Mouse (Mus musculus) limb, embryonic 13.5 days (tissue): ENCODE results near the gene Pdss1. TPM values are rescaled to one million over a fixed set of nuclear protein-coding genes. Genes with fewer than 3 reads are reported as not detected.
"Not testable (repeated sequence)": the region's sequence is repeated elsewhere in the genome, so short reads cannot be mapped to it uniquely, and the experiment has no call there.

ENCODE experiments used
- ATAC-seq: fragments of 200-750 bp; cut with Nextera tagmentation; 2 replicates; pipeline ENCODE4 v1.8.0; 2017; ENCODE audit warnings: low read depth, moderate number of reproducible peaks, moderate TSS enrichment; ENCODE audit not compliant: low FRiP score
- H3K27ac ChIP-seq: fragments of 300-500 bp; sonication (generic); 2 replicates; pipeline ENCODE4 v1.5.1; 2015; ENCODE audit warnings: inconsistent platforms, mild to moderate bottlenecking, moderate library complexity
- H3K27me3 ChIP-seq: fragments of 300-500 bp; sonication (generic); 2 replicates; pipeline ENCODE4 v1.6.1; 2015; ENCODE audit warnings: mild to moderate bottlenecking, inconsistent platforms
- H3K36me3 ChIP-seq: fragments of 300-500 bp; sonication (generic); 2 replicates; pipeline ENCODE4 v1.6.1; 2015; ENCODE audit warnings: inconsistent platforms, mild to moderate bottlenecking, moderate library complexity
- H3K4me1 ChIP-seq: fragments of 300-500 bp; sonication (generic); 2 replicates; pipeline ENCODE4 v1.6.1; 2015; ENCODE audit warnings: inconsistent platforms
- H3K4me2 ChIP-seq: fragments of 300-500 bp; sonication (generic); replicated peaks from 2 replicates; pipeline ENCODE4 v1.6.1; 2015; ENCODE audit warnings: inconsistent platforms, mild to moderate bottlenecking, moderate library complexity
- H3K4me3 ChIP-seq: fragments of 300-500 bp; sonication (generic); 2 replicates; pipeline ENCODE4 v1.5.1; 2015; ENCODE audit warnings: moderate library complexity, mild to moderate bottlenecking, inconsistent platforms
- H3K9ac ChIP-seq: fragments of 300-500 bp; sonication (generic); 2 replicates; pipeline ENCODE4 v1.6.1; 2015; ENCODE audit warnings: mild to moderate bottlenecking, inconsistent platforms
- H3K9me3 ChIP-seq: fragments of 300-500 bp; sonication (generic); 2 replicates; pipeline ENCODE4 v1.6.1; 2016; ENCODE audit warnings: inconsistent platforms
- WGBS: fragments of 180-500 bp; shearing (Covaris S2); methylation state at CpG from one replicate; pipeline ENCODE4 v1.1.7; 2015; 5-methylcytosine and 5-hydroxymethylcytosine counted together
- polyA plus RNA-seq: library from polyadenylated mRNA; unstranded; fragments of >200 nt; fragmentation: Nextera tagmentation; extraction: Ambion mirVana; gene quantifications from 2 replicates; pipeline ENCODE4 v1.2.1, GENCODE M21; 2015

Gene Pdss1
- polyA plus RNA-seq, 1 experiment from 2014 or later, result 17.7 TPM

DNA sequence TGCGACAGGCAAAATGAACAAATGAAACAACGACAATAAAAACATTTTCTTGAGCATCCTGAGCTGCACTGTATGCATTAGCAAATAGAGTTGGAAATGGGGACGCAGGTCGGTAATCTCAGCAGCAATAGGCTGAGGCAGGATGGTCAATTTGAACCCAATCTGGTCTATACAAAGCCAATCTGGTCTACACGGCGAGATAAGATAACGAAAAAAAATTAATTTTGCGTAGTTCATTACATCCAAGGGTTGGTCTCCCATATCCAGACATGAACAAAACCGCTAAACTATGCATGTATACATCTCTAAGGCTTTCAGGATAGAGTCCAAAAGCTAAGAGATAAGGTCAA, 415 bp upstream of the Pdss1 start:
- peak; percentile 55; the same call in 1 of the 2 replicates for ATAC-seq
- WGBS, result 26% methylated on average over 9 of the region's 9 CpGs

DNA sequence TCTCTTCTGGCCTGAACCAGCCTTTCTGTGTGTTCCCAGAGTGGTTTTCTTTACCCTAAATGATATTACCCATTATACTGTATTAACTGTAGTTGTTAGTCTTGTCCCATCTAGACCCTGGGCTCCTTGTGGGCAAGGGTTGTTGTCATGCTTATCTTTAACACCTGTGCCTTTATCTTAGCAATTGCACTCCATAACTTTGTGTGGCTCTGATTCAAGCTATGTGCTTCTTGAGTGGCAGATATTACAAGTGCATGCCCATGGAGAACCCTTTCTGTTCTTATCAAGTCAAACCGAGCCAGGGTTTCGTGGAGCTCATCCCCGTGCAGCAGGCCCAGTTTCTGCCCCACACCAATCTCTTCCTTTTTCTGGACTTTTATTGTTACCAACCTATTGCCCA, 8.6 kb downstream of the Pdss1 start:
- Histone ChIP-seq H3K4me2 (no peak overlapping the region), H3K27ac (no peak overlapping the region), H3K9me3 (no peaks in the 10 kb centered on the region), H3K36me3 (peaks cover 37% of the 10 kb centered on the region), H3K4me1 (no peaks in the 10 kb centered on the region), H3K4me3 (no peak overlapping the region), H3K9ac (no peak overlapping the region), H3K27me3 (no peaks in the 10 kb centered on the region)
- 95% methylated on average over 3 of the region's 3 CpGs for WGBS
- ATAC-seq, result no peak

More for the DNA sequence above, 415 bp upstream of the Pdss1 start:
- H3K4me2 ChIP-seq, result peak overlapping the region; percentile 84
- H3K9ac ChIP-seq, result peak overlapping the region; percentile 75
- H3K27me3 ChIP-seq, result no peaks in the 10 kb centered on the region
- peak overlapping the region; percentile 65 for H3K4me3 ChIP-seq
- H3K27ac ChIP-seq, result no peak overlapping the region
- H3K4me1 ChIP-seq, result peaks cover 4% of the 10 kb centered on the region; the same call in 1 of the 2 replicates
- H3K9me3 ChIP-seq, result no peaks in the 10 kb centered on the region
- H3K36me3 ChIP-seq, result no peaks in the 10 kb centered on the region

DNA sequence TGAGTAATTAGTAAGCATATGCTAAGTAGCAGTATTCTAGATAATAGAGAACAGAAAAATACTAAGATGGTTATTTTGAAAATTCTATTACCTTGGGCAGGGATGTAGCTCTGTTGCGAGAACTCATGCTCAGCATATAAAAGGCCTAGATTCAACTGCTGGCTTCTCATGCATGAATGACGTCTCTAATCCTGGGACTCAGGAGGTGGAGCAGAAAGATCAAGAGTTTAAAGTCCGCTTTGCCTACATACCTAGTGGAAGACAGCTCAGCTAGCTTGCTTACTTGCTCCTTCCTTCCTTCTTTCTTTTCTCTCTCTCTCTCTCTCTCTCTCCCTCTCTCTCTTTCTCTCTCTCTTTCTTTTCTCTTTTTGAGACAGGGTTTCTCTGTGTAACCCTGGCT, 19.1 kb downstream of the Pdss1 start:
- H3K27me3 ChIP-seq, result no peaks in the 10 kb centered on the region
- no peak overlapping the region for H3K4me2 ChIP-seq
- H3K27ac ChIP-seq, result no peak overlapping the region
- no peaks in the 10 kb centered on the region for H3K4me1 ChIP-seq
- no peak overlapping the region for H3K9ac ChIP-seq
- WGBS, result 88% methylated on average over 3 of the region's 3 CpGs
- no peak overlapping the region for H3K4me3 ChIP-seq
- ATAC-seq, result no peak
- no peaks in the 10 kb centered on the region for H3K9me3 ChIP-seq
- peaks cover 21% of the 10 kb centered on the region for H3K36me3 ChIP-seq

DNA sequence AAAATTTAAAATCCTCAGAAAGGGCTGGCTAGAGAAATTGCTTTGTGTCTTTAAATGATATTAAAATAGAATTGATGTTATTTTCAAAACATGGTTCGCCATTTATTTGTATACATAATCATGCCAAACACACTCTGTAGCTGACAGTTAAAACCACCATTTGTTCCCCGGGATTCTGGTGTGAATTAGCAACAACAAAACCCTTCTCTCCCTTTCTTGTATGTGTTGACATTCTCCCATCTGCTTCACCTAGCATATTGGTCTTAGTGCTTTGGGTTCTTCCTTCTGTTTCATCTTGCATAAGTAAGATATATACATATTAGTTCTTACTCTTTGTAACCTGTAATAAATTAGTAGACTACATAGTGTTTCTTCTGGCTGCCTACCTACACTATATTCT, 23.3 kb downstream of the Pdss1 start:
- H3K4me1 ChIP-seq, result no peaks in the 10 kb centered on the region
- H3K9ac ChIP-seq, result no peak overlapping the region
- 84% methylated on average over 2 of the region's 2 CpGs for WGBS
- H3K9me3 ChIP-seq, result no peaks in the 10 kb centered on the region
- no peak overlapping the region for H3K4me2 ChIP-seq
- H3K27ac ChIP-seq, result no peak overlapping the region
- ATAC-seq, result no peak
- no peak overlapping the region for H3K4me3 ChIP-seq
- H3K27me3 ChIP-seq, result no peaks in the 10 kb centered on the region
- peaks cover 19% of the 10 kb centered on the region for H3K36me3 ChIP-seq

DNA sequence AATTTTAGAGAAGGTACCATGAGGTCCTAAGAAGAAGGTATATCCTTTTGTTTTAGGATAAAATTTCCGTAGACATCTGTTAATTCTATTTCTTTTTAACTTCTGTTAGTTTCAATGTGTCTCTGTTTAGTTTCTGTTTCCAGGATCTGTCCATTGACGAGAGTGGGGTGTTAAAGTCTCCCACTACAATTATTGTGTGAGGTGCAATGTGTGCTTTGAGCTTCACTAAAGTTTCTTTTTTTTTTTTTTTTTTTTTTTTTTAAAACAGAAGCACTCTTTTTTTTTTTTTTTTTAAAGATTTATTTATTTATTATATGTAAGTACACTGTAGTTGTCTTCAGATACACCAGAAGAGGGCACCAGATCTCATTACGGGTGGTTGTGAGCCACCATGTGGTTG, 30.6 kb downstream of the Pdss1 start:
- H3K4me1 ChIP-seq, H3K4me2 ChIP-seq, H3K27me3 ChIP-seq, ATAC-seq, H3K9me3 ChIP-seq, H3K27ac ChIP-seq, H3K36me3 ChIP-seq, H3K4me3 ChIP-seq, H3K9ac ChIP-seq: not testable (repeated sequence)
- 96% methylated on average over 2 of the region's 3 CpGs for WGBS

DNA sequence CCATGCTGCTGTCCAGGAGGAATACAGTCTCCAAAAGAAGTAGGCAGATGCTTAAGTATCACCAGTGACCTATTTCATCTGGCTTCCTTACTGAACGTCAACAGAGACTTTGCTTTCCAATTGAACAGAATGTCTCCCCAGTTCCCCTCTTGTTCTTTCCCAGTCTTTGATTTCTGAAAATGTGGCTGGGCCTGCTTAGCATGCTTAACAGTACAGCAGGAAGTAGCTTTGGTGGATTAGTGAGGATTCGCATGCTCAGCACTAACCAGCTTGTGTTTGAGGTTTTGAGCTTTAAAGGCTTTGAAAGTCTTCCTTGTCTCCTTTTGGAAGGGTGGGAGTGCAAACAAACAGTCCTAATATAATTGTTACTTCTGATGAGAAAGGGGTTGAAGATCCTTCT, 32.9 kb downstream of the Pdss1 start:
- H3K4me1 ChIP-seq, result no peaks in the 10 kb centered on the region
- no peaks in the 10 kb centered on the region for H3K27me3 ChIP-seq
- H3K4me2 ChIP-seq, result no peak overlapping the region
- WGBS, result 74% methylated on average over 2 of the region's 2 CpGs
- H3K9me3 ChIP-seq, result no peaks in the 10 kb centered on the region
- no peak overlapping the region for H3K4me3 ChIP-seq
- ATAC-seq, result no peak
- no peak overlapping the region for H3K27ac ChIP-seq
- H3K9ac ChIP-seq, result no peak overlapping the region
- H3K36me3 ChIP-seq, result peaks cover 12% of the 10 kb centered on the region

DNA sequence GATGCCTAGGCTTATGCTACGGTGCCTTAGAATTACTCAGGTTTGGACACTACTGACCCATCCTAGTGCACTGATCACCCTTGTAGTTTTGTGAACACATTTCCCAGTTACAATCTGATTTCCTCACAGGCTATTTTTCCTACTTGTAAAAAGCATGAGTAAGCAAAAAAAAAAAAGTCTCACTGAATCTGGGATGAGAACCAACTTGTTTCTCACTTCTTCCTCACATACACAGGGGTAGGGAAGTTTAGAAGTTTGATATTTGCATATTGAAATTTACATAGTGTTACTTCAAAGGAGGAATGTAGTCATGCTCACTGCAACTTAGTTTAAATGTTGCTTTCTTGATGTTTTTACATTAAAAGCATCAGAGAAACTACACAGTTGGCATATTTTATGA, 38.2 kb downstream of the Pdss1 start:
- H3K27me3 ChIP-seq, result no peaks in the 10 kb centered on the region
- no peaks in the 10 kb centered on the region for H3K4me1 ChIP-seq
- H3K27ac ChIP-seq, result no peak overlapping the region
- no peaks in the 10 kb centered on the region for H3K9me3 ChIP-seq
- 71% methylated on average over 1 of the region's 1 CpGs for WGBS
- peaks cover 20% of the 10 kb centered on the region for H3K36me3 ChIP-seq
- no peak for ATAC-seq
- no peak overlapping the region for H3K4me3 ChIP-seq
- H3K9ac ChIP-seq, result no peak overlapping the region
- no peak overlapping the region for H3K4me2 ChIP-seq

DNA sequence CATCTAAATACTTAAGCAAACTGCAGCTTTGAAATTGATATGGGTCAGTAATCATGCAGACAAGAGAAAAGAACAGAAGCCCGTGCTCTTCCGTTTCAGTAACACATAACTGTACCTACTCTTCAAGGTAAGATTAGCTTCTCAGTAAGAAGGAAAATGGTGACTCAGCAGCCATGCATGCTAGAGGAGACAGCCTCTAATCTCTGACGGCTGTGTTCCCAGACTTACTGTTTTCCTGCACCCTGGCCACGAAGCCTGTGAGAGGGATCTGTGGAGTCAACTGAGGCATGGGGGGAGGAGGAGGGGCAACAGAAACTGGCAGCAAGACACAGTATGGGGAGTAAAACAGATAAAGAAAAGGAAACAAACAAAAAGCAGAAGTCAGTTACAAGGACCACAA, 54.6 kb downstream of the Pdss1 start:
- Histone ChIP-seq H3K4me2 (no peak overlapping the region), H3K27me3 (no peaks in the 10 kb centered on the region), H3K36me3 (peaks cover 11% of the 10 kb centered on the region), H3K4me1 (no peaks in the 10 kb centered on the region), H3K9me3 (no peaks in the 10 kb centered on the region), H3K4me3 (no peak overlapping the region), H3K9ac (no peak overlapping the region), H3K27ac (no peak overlapping the region)
- WGBS, result 55% methylated on average over 4 of the region's 4 CpGs
- ATAC-seq, result no peak

DNA sequence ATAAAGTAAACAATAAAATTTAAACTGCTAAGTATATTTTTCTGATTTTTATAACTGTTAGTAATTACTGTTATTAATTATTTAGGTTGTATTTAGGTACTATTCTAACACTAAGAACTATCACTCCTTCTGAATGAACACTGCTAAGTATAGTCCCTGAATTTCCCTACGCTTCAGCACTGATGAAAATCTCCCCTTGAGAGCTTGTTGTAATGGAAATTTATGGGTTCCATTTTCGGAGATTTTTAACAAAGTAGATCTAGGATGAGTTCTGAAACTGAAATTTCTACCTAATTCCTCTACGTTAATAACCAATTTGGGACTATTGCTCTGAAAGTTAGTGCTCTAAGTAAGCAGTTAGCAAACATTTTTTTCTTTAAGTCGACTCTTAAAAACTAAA, 59.0 kb downstream of the Pdss1 start:
- no peak for ATAC-seq
- H3K4me1 ChIP-seq, result no peaks in the 10 kb centered on the region
- H3K9ac ChIP-seq, result no peak overlapping the region
- peaks cover 8% of the 10 kb centered on the region for H3K36me3 ChIP-seq
- WGBS, result 89% methylated on average over 4 of the region's 4 CpGs
- no peak overlapping the region for H3K4me2 ChIP-seq
- H3K4me3 ChIP-seq, result no peak overlapping the region
- H3K27ac ChIP-seq, result no peak overlapping the region
- no peaks in the 10 kb centered on the region for H3K9me3 ChIP-seq
- no peaks in the 10 kb centered on the region for H3K27me3 ChIP-seq

DNA sequence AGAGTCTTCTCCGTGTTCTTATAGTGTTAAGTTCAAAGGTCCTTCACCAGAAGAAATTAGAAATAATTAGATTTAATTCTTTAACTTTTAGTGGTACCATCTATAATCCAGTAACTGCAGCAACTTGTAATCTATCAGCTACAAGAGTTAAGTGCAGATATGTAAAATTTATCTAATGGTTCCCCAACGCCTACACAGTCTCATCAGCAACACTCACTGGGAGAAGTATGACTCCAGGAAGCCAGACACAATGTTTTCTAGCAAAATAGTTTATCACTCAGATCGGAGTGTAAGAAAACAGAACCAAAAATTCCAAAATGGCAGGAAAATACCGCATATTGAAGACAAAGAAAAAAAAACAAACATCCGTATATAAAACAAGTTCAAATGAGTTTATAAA, 60.6 kb downstream of the Pdss1 start:
- no peak overlapping the region for H3K4me3 ChIP-seq
- H3K4me1 ChIP-seq, result no peaks in the 10 kb centered on the region
- no peaks in the 10 kb centered on the region for H3K9me3 ChIP-seq
- no peaks in the 10 kb centered on the region for H3K27me3 ChIP-seq
- H3K9ac ChIP-seq, result no peak overlapping the region
- no peak overlapping the region for H3K4me2 ChIP-seq
- 88% methylated on average over 5 of the region's 5 CpGs for WGBS
- no peak for ATAC-seq
- no peak overlapping the region for H3K27ac ChIP-seq
- H3K36me3 ChIP-seq, result peaks cover 8% of the 10 kb centered on the region; the same call in 1 of the 2 replicates

DNA sequence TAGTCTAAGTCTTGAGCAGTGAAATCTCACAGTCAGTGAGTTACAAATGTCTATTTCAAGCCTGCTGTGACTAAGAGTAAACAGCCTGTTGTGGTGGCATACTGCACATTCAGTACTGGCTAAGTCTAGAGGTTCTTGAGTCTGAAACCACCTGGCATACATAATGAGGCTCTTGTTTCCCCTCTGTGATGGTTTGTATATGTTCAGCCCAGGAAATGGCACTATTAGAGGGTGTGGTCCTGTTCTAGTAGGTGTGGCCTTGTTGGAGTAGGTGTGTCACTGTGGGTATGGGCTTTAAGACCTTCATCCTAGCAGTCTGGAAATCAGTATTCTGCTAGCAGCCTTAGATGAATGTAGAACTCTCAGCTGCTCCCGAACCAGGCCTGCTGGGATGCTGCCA, 62.1 kb downstream of the Pdss1 start:
- no peak overlapping the region for H3K27ac ChIP-seq
- no peak for ATAC-seq
- no peaks in the 10 kb centered on the region for H3K4me1 ChIP-seq
- H3K27me3 ChIP-seq, result no peaks in the 10 kb centered on the region
- no peak overlapping the region for H3K4me2 ChIP-seq
- peaks cover 8% of the 10 kb centered on the region for H3K36me3 ChIP-seq
- no peaks in the 10 kb centered on the region for H3K9me3 ChIP-seq
- H3K4me3 ChIP-seq, result no peak overlapping the region
- WGBS, result 70% methylated on average over 1 of the region's 1 CpGs
- H3K9ac ChIP-seq, result no peak overlapping the region

DNA sequence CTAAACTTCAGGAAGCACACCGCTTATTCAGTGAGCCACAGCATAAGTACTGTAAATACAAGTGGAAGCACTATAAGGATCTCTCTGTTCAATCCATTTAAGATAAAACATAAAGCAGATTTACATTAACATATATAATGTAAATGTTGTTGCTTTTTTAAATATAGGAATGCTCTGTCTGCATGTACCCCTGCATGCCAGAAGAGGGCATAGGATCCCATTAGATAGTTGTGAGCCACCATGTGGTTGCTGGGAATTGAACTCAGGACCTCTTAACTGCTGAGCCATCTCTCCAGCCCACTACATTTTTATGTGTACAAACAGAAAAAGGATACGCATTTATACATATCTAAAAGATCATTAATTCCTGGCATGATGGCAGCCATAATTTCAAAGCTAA, 66.4 kb downstream of the Pdss1 start:
- no peak overlapping the region for H3K9ac ChIP-seq
- no peak for ATAC-seq
- no peaks in the 10 kb centered on the region for H3K27me3 ChIP-seq
- peaks cover 8% of the 10 kb centered on the region for H3K36me3 ChIP-seq
- no peaks in the 10 kb centered on the region for H3K4me1 ChIP-seq
- no peak overlapping the region for H3K27ac ChIP-seq
- WGBS, result 93% methylated on average over 2 of the region's 2 CpGs
- H3K4me3 ChIP-seq, result no peak overlapping the region
- no peaks in the 10 kb centered on the region for H3K9me3 ChIP-seq
- no peak overlapping the region for H3K4me2 ChIP-seq

DNA sequence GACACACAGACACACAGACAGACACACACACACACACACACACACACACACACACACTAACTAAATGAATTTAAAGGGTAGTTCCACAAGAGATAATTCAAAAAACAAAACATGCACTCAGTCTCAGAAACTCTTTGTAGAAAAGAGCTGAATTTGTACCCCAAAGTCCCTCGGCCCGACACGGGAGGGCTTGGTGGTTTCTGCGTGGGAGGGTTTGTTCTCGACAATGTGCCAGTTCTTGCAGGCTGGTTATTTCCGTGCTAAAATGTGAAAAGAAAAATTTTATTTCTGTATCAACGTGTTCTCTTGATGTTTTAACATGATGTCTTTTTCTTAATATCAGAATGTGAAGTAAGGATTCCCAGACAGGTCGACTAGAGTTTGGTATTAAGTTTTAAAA, 66.9 kb downstream of the Pdss1 start:
- 90% methylated on average over 8 of the region's 8 CpGs for WGBS

More for the DNA sequence above, 66.9 kb downstream of the Pdss1 start:
- ATAC-seq, result no peak
- Histone ChIP-seq H3K36me3 (peaks cover 8% of the 10 kb centered on the region), H3K4me2 (no peak overlapping the region), H3K27ac (no peak overlapping the region), H3K4me3 (no peak overlapping the region), H3K27me3 (no peaks in the 10 kb centered on the region), H3K4me1 (no peaks in the 10 kb centered on the region), H3K9me3 (no peaks in the 10 kb centered on the region), H3K9ac (no peak overlapping the region)
